In genomic region chr7:136082253-136082867, GRCm38 (mm10) we compare ENCODE assay signal across 9 mouse cellular contexts.
DNase-seq lines count a peak whose midpoint lies in the region; ATAC-seq lines count a peak whose summit lies in the region.
"Had no signal": no experiment of that assay in that cellular context is flagged by ENCODE, and none has a peak within 500 bp of the region (broad histone marks: within the 10 kb centered on the region; RNA-seq: fewer than 3 reads in every experiment).

No protein-coding gene starts in this region.

- no peaks in the 10 kb centered on the region for H3K36me3 ChIP-seq in forebrain, embryonic 10.5 days (replicated peaks)
- H3K36me3 ChIP-seq in forebrain, embryonic 12.5 days (replicated peaks) = no peaks in the 10 kb centered on the region
- no peaks in the 10 kb centered on the region for H3K36me3 ChIP-seq in hindbrain, embryonic 12.5 days
- no peaks in the 10 kb centered on the region for H3K36me3 ChIP-seq in limb, embryonic 12.5 days
- H3K36me3 ChIP-seq: lung, embryonic 15.5 days had no signal

- 81% methylated on average over 4 of the region's 4 CpGs for WGBS in forebrain, embryonic 10.5 days
- WGBS in forebrain, embryonic 12.5 days = 77% methylated on average over 4 of the region's 4 CpGs
- WGBS in hindbrain, embryonic 12.5 days = 72% methylated on average over 4 of the region's 4 CpGs
- 76% methylated on average over 4 of the region's 4 CpGs for WGBS in limb, embryonic 12.5 days

- no peak for ATAC-seq in forebrain, embryonic 12.5 days (ENCODE audit: low FRiP score)
- 0 out of 2 replicates have a peak, but pooled peaks have one; percentile 1 for ATAC-seq in hindbrain, embryonic 12.5 days (ENCODE audit: low FRiP score)
- ATAC-seq in limb, embryonic 12.5 days (ENCODE audit: insufficient number of reproducible peaks, insufficient read depth, low FRiP score, low TSS enrichment, low read depth) = no peak

- H3K27me3 ChIP-seq in forebrain, embryonic 10.5 days (ENCODE audit: poor library complexity, severe bottlenecking) = peaks cover 46% of the 10 kb centered on the region
- peaks cover 19% of the 10 kb centered on the region for H3K27me3 ChIP-seq in forebrain, embryonic 12.5 days
- no peaks in the 10 kb centered on the region for H3K27me3 ChIP-seq in hindbrain, embryonic 12.5 days
- peaks cover 19% of the 10 kb centered on the region for H3K27me3 ChIP-seq in limb, embryonic 12.5 days
- H3K27me3 ChIP-seq: lung, embryonic 15.5 days had no signal

- H3K9ac ChIP-seq in forebrain, embryonic 12.5 days = no peak overlapping the region
- H3K9ac ChIP-seq in hindbrain, embryonic 12.5 days = no peak overlapping the region
- H3K9ac ChIP-seq in limb, embryonic 12.5 days (replicated peaks) = no peak overlapping the region
- H3K9ac ChIP-seq: lung, embryonic 15.5 days had no signal

- DNase-seq in forebrain, embryonic 10.5 days (ENCODE audit: extremely low spot score, low spot score) = peak; percentile 12
- DNase-seq in cerebellum, postnatal 14 days = peak; percentile 85 to 90
- no peak for DNase-seq in embryo, embryonic 11 days
- DNase-seq in lung, postnatal 10 days = no peak
- no peak for DNase-seq in urinary bladder, postnatal 36 days (ENCODE audit: low spot score in 2 of 2)

- peaks cover 38% of the 10 kb centered on the region for H3K4me1 ChIP-seq in forebrain, embryonic 10.5 days
- peaks cover 46% of the 10 kb centered on the region for H3K4me1 ChIP-seq in forebrain, embryonic 12.5 days
- H3K4me1 ChIP-seq in hindbrain, embryonic 12.5 days = peaks cover 44% of the 10 kb centered on the region
- peaks cover 41% of the 10 kb centered on the region for H3K4me1 ChIP-seq in limb, embryonic 12.5 days (replicated peaks)

- H3K27ac ChIP-seq in forebrain, embryonic 10.5 days = peak overlapping the region; percentile 69; the same call in 1 of the 2 replicates
- H3K27ac ChIP-seq in forebrain, embryonic 12.5 days = no peak overlapping the region
- peak overlapping the region; percentile 86; the same call in 1 of the 2 replicates for H3K27ac ChIP-seq in hindbrain, embryonic 12.5 days
- H3K27ac ChIP-seq in limb, embryonic 12.5 days = peak overlapping the region; percentile 59
- H3K27ac ChIP-seq: lung, embryonic 15.5 days had no signal

- no peak overlapping the region for H3K4me2 ChIP-seq in forebrain, embryonic 12.5 days
- no peak overlapping the region for H3K4me2 ChIP-seq in hindbrain, embryonic 12.5 days (replicated peaks)
- H3K4me2 ChIP-seq in limb, embryonic 12.5 days = no peak overlapping the region
- H3K4me2 ChIP-seq: lung, embryonic 15.5 days had no signal

- no peaks in the 10 kb centered on the region for H3K9me3 ChIP-seq in forebrain, embryonic 10.5 days
- no peaks in the 10 kb centered on the region for H3K9me3 ChIP-seq in forebrain, embryonic 12.5 days
- H3K9me3 ChIP-seq in hindbrain, embryonic 12.5 days (replicated peaks) = no peaks in the 10 kb centered on the region
- H3K9me3 ChIP-seq in limb, embryonic 12.5 days = no peaks in the 10 kb centered on the region
- H3K9me3 ChIP-seq: lung, embryonic 15.5 days had no signal

- H3K4me3 ChIP-seq in forebrain, embryonic 10.5 days = no peak overlapping the region
- no peak overlapping the region for H3K4me3 ChIP-seq in forebrain, embryonic 12.5 days (replicated peaks)
- H3K4me3 ChIP-seq in hindbrain, embryonic 12.5 days = no peak overlapping the region
- H3K4me3 ChIP-seq in limb, embryonic 12.5 days (replicated peaks) = no peak overlapping the region
- H3K4me3 ChIP-seq: lung, embryonic 15.5 days had no signal

Comparison
In these comparisons a context has a peak if more than half of its experiments do, and no peak if none do; other contexts are left out.
1. DNase-seq: peak in forebrain, embryonic 10.5 days (single experiment) and cerebellum, postnatal 14 days (2 of 2); none in embryo, embryonic 11 days (single experiment), lung, postnatal 10 days (single experiment) and urinary bladder, postnatal 36 days (0 of 2).